Mouse (Mus musculus) myocyte (in vitro differentiated cells): ENCODE measurements around the gene Ddx49.

Experiments
- POLR2A ChIP-seq: IDR thresholded peaks from one replicate; pipeline ENCODE4 v1.6.1; 2011; ENCODE audit warnings: low read depth, mild to moderate bottlenecking, control low read depth, moderate library complexity; ENCODE audit not compliant: insufficient read length
- USF1 ChIP-seq: IDR thresholded peaks from one replicate; pipeline ENCODE4 v1.6.1; 2011; ENCODE audit warnings: low read depth, mild to moderate bottlenecking, control low read depth, moderate library complexity

- no peak for TF ChIP-seq POLR2A
- no peak for TF ChIP-seq USF1
Observed at GRCm38 (mm10) chr8:70254628-70255027, 47.7 kb downstream of the Ddx49 start.
